ENCODE assay signal across 8 mouse cellular contexts in genomic region chr17:27819521-27819970, GRCm38 (mm10). TPM values are rescaled to one million over a fixed set of nuclear protein-coding genes. Genes with fewer than 3 reads are reported as not detected.
DNase-seq lines count a peak whose midpoint lies in the region; ATAC-seq and TF ChIP-seq lines count a peak whose summit lies in the region.

No protein-coding gene starts in this region.

- H3K4me2 ChIP-seq in lung, embryonic 14.5 days, result peak overlapping the region; percentile 96
- H3K4me2 ChIP-seq in forebrain, embryonic 13.5 days, result peak overlapping the region; percentile 98
- H3K4me2 ChIP-seq in midbrain, embryonic 11.5 days, result peak overlapping the region; percentile 96

- under 1% methylated on average over 20 of the region's 20 CpGs for WGBS in lung, embryonic 14.5 days
- WGBS in forebrain, embryonic 13.5 days, result under 1% methylated on average over 20 of the region's 20 CpGs
- WGBS in midbrain, embryonic 11.5 days, result 2% methylated on average over 20 of the region's 20 CpGs

- DNase-seq in lung, embryonic 14.5 days, result peak; percentile 49
- DNase-seq in lung, postnatal 25 days (ENCODE audit: low spot score), result no peak
- DNase-seq in adrenal gland, postnatal 36 days, result peak; percentile 50 to 63
- peak; percentile 45 for DNase-seq in kidney, postnatal 10 days
- peak; percentile 93 for DNase-seq in midbrain, embryonic 11.5 days (ENCODE audit: low spot score, missing footprints)
- peak; percentile 12 to 22 for DNase-seq in thymus, postnatal 36 days
- DNase-seq in urinary bladder, adult 18-20 months (ENCODE audit: low spot score in 2 of 2), result no peak

- H3K9ac ChIP-seq in lung, embryonic 14.5 days, result peak overlapping the region; percentile 93
- peak overlapping the region; percentile 98 for H3K9ac ChIP-seq in forebrain, embryonic 13.5 days
- peak overlapping the region; percentile 93 for H3K9ac ChIP-seq in midbrain, embryonic 11.5 days (ENCODE audit: low read length)

- no peaks in the 10 kb centered on the region for H3K27me3 ChIP-seq in lung, embryonic 14.5 days (ENCODE audit: insufficient read depth, low read length)
- no peaks in the 10 kb centered on the region for H3K27me3 ChIP-seq in forebrain, embryonic 13.5 days
- no peaks in the 10 kb centered on the region for H3K27me3 ChIP-seq in midbrain, embryonic 11.5 days (ENCODE audit: control insufficient read depth, insufficient read depth, low read length)

- H3K36me3 ChIP-seq in lung, embryonic 14.5 days (ENCODE audit: insufficient read depth), result no peaks in the 10 kb centered on the region
- H3K36me3 ChIP-seq in forebrain, embryonic 13.5 days (ENCODE audit: poor library complexity, severe bottlenecking), result no peaks in the 10 kb centered on the region
- no peaks in the 10 kb centered on the region for H3K36me3 ChIP-seq in midbrain, embryonic 11.5 days (ENCODE audit: control insufficient read depth, insufficient read depth, low read length)

- ATAC-seq in lung, embryonic 14.5 days (ENCODE audit: insufficient read depth), result no peak
- no peak for ATAC-seq in forebrain, embryonic 13.5 days
- ATAC-seq in midbrain, embryonic 11.5 days (ENCODE audit: low FRiP score), result no peak

- no peak for TF ChIP-seq CTCF in lung, embryonic 14.5 days (IDR thresholded peaks at IDR 0.05; ENCODE audit: low read depth)

- peaks cover 11% of the 10 kb centered on the region for H3K4me1 ChIP-seq in lung, embryonic 14.5 days (ENCODE audit: insufficient read depth)
- H3K4me1 ChIP-seq in forebrain, embryonic 13.5 days, result peaks cover 29% of the 10 kb centered on the region
- peaks cover 20% of the 10 kb centered on the region for H3K4me1 ChIP-seq in midbrain, embryonic 11.5 days (ENCODE audit: control insufficient read depth, insufficient read depth, low read length)

- H3K27ac ChIP-seq in lung, embryonic 14.5 days (ENCODE audit: low read depth), result peak overlapping the region; percentile 85
- peak overlapping the region; percentile 78; the same call in 1 of the 2 replicates for H3K27ac ChIP-seq in forebrain, embryonic 13.5 days
- peak overlapping the region; percentile 54 for H3K27ac ChIP-seq in midbrain, embryonic 11.5 days (ENCODE audit: low read depth, low read length)

- no peaks in the 10 kb centered on the region for H3K9me3 ChIP-seq in lung, embryonic 14.5 days (ENCODE audit: low read depth, low read length)
- H3K9me3 ChIP-seq in forebrain, embryonic 13.5 days (replicated peaks), result no peaks in the 10 kb centered on the region
- no peaks in the 10 kb centered on the region for H3K9me3 ChIP-seq in midbrain, embryonic 11.5 days (ENCODE audit: control insufficient read depth, low read length)

- H3K4me3 ChIP-seq in lung, embryonic 14.5 days (ENCODE audit: low read depth, low read length), result peak overlapping the region; percentile 93
- H3K4me3 ChIP-seq in forebrain, embryonic 13.5 days, result peak overlapping the region; percentile 98
- H3K4me3 ChIP-seq in midbrain, embryonic 11.5 days (ENCODE audit: low read depth, low read length), result peak overlapping the region; percentile 96

RNA-seq across cellular contexts. Expression of gene D17Wsu92e, which starts 0.9 kb away (rescaled TPM):
- 19.5 and 20.3 TPM in 2 replicates for polyA plus RNA-seq in lung, embryonic 14.5 days (2014; fragmentation: Nextera tagmentation; extraction: Ambion mirVana)
- total RNA-seq in adrenal gland, postnatal 36 days (2021), result 100 to 1,000 TPM; 160 to 185 TPM
- 9.1 and 11.3 TPM in 2 replicates for polyA plus RNA-seq in forebrain, embryonic 13.5 days (2015; fragmentation: Nextera tagmentation; extraction: Ambion mirVana)
- 8.7 and 10.9 TPM in 2 replicates for polyA plus RNA-seq in midbrain, embryonic 11.5 days (2014; fragmentation: Nextera tagmentation; extraction: Ambion mirVana)

RNA-seq across cellular contexts. Expression of gene Snrpc, which starts 18.4 kb away (rescaled TPM):
- polyA plus RNA-seq in lung, embryonic 14.5 days (2014; fragmentation: Nextera tagmentation; extraction: Ambion mirVana), result 361 and 368 TPM in 2 replicates
- total RNA-seq in adrenal gland, postnatal 36 days (2021), result 10 to 100 TPM; 84.2 to 85.8 TPM
- polyA plus RNA-seq in forebrain, embryonic 13.5 days (2015; fragmentation: Nextera tagmentation; extraction: Ambion mirVana), result 381 and 396 TPM in 2 replicates
- 358 and 416 TPM in 2 replicates for polyA plus RNA-seq in midbrain, embryonic 11.5 days (2014; fragmentation: Nextera tagmentation; extraction: Ambion mirVana)

RNA-seq across cellular contexts. Expression of gene Uhrf1bp1, which starts 36.7 kb away (rescaled TPM):
- 7.1 and 8.0 TPM in 2 replicates for polyA plus RNA-seq in lung, embryonic 14.5 days (2014; fragmentation: Nextera tagmentation; extraction: Ambion mirVana)
- total RNA-seq in adrenal gland, postnatal 36 days (2021), result 10 to 100 TPM; 26.8 to 33.4 TPM
- 4.7 and 5.5 TPM in 2 replicates for polyA plus RNA-seq in forebrain, embryonic 13.5 days (2015; fragmentation: Nextera tagmentation; extraction: Ambion mirVana)
- polyA plus RNA-seq in midbrain, embryonic 11.5 days (2014; fragmentation: Nextera tagmentation; extraction: Ambion mirVana), result 4.9 TPM in 2 replicates

Comparison
In these comparisons a context has a peak if more than half of its experiments do, and no peak if none do; other contexts are left out.
1. DNase-seq: peak in lung, embryonic 14.5 days (single experiment), adrenal gland, postnatal 36 days (2 of 2), kidney, postnatal 10 days (single experiment), midbrain, embryonic 11.5 days (single experiment) and thymus, postnatal 36 days (2 of 2); none in lung, postnatal 25 days (single experiment) and urinary bladder, adult 18-20 months (0 of 2).
2. Peak in every context shown above with its lines, with median percentiles within 50 percentile points of each other: H3K27ac ChIP-seq, H3K4me2 ChIP-seq, H3K4me3 ChIP-seq and H3K9ac ChIP-seq.